Mouse (Mus musculus): ENCODE results near the gene Adgrv1.

DNA sequence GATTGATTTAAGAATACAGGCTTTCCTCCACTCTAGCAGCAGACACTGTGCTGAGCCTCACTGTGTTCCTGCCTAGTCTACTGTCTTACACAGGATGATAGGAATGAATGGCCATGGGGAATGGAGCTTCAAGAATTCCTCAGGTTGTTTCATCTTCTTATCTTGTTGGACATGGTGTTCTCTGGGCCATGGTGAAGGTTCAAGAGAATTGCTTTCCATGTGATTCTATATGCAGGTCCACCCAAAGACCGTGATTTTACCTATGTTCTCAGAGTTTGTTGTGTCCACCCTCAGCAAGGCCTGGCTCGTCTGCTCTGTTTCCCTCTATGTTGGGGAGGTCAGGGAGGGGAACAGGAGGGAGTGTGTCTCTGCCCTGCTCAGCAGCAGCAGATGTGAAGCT is 26.0 kb downstream of the Adgrv1 start:
- TF ChIP-seq CTCF (IDR thresholded peaks at IDR 0.05; ENCODE audit: borderline replicate concordance, insufficient read depth, low read length), result no peak
- TF ChIP-seq POLR2A (IDR thresholded peaks at IDR 0.05; ENCODE audit: low read depth, low read length), result no peak

All from embryonic fibroblast, embryonic 13.5 days (primary cell).